Mouse (Mus musculus) CD4-positive helper T cell, adult 2 months (primary cell): ENCODE measurements around the gene Spsb3.

Source experiments
- DNase-seq: peaks from one replicate; pipeline ENCODE4 v3.0.0-alpha.2; 2012; ENCODE audit warnings: low read depth, missing footprints, low spot score

Gene Spsb3

GRCm38 (mm10) chr17:24886134-24886931 lies at the start of gene Spsb3, which contains the start of gene Nubp2:
Gene Spsb3, plus strand, starts transcription at chr17:24886643.
Gene Nubp2, minus strand, starts transcription at chr17:24886349.
- DNase-seq = peak; percentile 99

- DNase-seq = no peak
Observed at GRCm38 (mm10) chr17:24839842-24840241, 46.6 kb upstream of the Spsb3 start, which contains the start of gene Hagh. Gene Hagh, plus strand, starts transcription at chr17:24840143.

DNA sequence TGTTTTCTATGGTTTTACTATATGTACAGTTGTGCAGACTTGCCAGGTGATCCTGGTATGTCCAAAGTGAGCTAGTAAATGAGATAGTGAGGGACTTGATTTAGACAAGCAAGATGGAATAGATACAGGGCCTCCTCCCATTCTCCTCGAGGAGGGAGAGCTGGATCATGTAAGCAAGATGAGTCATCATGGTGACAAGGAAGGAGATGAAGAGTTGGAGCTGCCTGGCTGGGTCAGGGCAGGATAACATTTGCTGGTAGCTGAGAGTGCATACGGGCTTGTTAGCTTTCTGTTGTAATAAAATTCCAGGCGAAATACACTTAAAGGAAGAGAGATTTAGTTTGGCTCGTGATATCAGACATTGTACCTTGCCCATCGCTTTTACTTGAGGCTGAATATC lies 46.1 kb upstream of the Spsb3 start:
- DNase-seq = no peak

- peak; percentile 50 for DNase-seq
Observed at GRCm38 (mm10) chr17:24841133-24841532, 45.3 kb upstream of the Spsb3 start.

- no peak for DNase-seq
Observed at GRCm38 (mm10) chr17:24842631-24843030, 43.8 kb upstream of the Spsb3 start.

- DNase-seq = no peak
Observed at GRCm38 (mm10) chr17:24844525-24844924, 41.9 kb upstream of the Spsb3 start.

DNA sequence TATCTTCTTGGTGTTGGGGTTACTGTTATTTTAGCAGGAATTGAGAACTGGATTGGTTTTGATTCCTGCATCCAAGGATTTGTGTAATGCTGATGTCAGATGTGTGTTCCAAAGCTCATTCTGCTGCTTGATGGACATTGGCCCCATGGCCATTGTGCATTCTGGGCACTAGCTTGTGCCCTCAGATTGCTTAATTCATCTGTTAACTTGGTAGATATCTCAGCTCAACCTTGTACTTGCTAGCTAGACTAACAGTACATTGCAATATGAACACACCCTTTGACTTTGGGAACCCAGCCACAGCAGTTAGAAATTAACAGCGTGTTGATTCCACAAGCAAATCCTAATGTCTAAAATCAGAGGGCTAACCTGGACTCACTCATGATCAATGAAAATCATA lies 39.1 kb upstream of the Spsb3 start:
- DNase-seq = no peak

GRCm38 (mm10) chr17:24848600-24849031 lies 37.8 kb upstream of the Spsb3 start:
- no peak for DNase-seq

GRCm38 (mm10) chr17:24849733-24850064 lies 36.7 kb upstream of the Spsb3 start:
- DNase-seq = no peak

DNA sequence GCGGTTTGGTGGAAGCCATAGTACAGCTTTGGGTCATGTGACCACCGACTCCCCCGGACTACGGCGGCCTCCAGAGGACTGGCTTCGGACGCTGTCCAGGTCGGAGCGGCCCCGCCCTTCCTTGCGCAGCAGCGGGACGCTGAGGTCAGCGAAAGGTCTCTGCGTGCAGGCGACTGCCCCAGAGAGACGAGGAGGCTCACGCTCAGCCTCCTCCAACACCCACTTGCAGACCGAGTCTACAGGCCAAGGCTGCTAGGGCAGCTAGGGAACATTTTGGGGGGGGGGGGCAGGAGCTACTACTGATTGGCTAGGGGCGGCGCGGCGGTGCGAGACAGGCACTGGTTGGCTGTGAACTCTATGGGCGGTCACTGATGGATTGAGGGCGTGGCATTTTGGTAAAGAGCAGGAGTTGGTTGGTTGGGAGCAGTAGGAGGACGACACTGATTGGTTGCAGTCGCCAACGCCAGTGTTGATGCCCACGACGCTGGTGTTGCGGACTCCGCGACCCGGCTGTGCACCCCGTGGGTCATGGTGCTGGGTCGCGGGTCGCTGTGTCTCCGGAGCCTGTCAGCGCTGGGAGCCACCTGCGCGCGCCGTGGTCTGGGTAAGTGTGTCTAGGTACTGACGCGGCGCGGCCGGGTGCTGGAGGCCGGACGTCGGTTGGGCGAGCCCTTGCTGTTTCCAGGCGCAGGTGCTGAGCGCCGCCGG lies 36.2 kb upstream of the Spsb3 start, which contains the start of gene Fahd1:
Gene Fahd1 (minus strand): TSS at position 300 of the 708 bp plus-strand sequence.
- DNase-seq = peak; percentile 98

DNA sequence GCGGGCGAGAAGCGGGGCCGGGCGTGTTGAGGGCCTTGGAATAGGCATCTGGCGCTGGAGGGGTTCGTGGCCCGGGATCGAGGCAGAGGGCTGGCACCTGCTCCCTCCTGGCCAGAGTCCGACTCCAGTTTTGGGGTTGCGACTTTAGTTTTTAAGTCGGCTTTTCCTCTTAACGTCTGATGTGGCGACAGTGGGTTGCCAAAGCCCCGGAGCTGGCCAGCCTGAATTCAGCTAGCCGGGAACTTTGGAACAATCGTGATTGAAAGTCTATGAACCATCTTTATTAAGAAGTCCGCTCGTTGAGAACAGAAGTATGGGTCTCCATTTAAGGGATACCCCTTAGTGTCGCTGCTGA lies 35.7 kb upstream of the Spsb3 start:
- DNase-seq = no peak

DNA sequence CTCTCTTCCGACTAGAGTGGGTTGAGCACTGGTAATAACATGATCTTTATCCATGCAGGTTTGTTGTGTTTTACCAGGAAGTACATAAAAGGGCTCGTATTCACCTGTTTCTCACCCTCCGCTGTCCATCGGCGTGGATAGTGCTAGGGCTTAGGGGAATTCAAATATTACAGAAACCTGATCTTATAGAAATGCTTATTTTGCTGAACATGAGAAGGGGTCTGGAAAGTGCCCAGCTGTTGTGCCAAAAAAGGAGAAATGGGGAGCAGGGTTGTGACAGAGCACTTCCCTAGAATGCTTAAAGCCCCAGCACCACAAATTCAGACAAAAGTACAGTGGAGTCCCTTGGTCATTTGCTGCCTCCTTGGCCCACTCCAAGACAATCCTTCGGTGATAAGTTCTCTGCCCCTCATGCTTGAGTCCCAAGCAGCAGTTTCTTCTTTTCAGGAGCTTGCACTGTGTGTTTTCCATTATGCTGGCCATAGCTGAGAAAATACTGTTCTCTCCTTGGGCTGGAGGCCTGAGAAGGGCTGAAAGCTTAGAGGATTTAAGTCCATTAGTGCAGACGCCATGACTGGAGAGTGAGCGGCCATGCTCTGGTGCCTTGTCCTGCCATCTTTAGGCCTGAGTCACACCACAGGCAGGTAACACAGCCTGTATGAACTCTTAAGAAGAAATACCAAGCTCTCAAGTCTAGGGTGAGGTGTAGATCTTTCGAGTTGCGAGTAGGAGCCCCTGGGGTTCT lies 34.9 kb upstream of the Spsb3 start:
- DNase-seq = no peak

- no peak for DNase-seq
Observed at GRCm38 (mm10) chr17:24855838-24856464, 30.5 kb upstream of the Spsb3 start.

- no peak for DNase-seq
Observed at GRCm38 (mm10) chr17:24856589-24856988, 29.9 kb upstream of the Spsb3 start.

DNA sequence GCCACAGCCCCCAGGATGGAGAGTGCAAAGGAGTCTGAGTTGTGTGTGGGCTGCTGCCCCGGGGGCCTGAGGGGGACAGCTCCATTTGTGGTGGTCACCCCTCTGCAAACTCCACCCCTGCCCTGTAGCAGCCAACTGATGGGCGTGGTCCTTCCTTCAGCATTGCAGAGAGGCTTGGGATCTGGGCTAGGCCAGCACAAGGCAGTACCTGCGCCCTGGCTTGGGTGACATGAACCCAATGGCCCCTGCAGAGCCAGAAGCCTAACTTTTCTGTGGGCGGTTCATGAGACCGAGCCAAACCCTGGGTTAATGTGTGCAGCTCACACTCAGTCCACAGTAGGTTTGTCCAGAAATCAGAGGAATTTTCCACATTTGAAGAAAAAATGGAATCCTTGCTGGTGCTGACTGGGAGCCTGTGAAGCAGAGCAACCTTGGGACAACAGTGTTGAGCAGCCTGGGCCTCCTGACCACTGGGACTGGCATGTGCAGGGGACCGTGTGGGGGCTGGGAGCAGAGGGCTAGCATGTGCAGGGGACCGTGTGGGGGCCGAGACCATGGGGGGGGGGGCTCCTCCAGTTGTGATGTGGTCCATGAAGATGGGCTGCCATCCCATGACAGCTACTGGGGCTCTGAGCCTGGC lies 28.5 kb upstream of the Spsb3 start:
- no peak for DNase-seq

- DNase-seq = no peak
Observed at GRCm38 (mm10) chr17:24858967-24859366, 27.5 kb upstream of the Spsb3 start.

GRCm38 (mm10) chr17:24860076-24860475 lies 26.4 kb upstream of the Spsb3 start:
- no peak for DNase-seq

GRCm38 (mm10) chr17:24861785-24862184 lies 24.7 kb upstream of the Spsb3 start:
- DNase-seq = no peak

DNA sequence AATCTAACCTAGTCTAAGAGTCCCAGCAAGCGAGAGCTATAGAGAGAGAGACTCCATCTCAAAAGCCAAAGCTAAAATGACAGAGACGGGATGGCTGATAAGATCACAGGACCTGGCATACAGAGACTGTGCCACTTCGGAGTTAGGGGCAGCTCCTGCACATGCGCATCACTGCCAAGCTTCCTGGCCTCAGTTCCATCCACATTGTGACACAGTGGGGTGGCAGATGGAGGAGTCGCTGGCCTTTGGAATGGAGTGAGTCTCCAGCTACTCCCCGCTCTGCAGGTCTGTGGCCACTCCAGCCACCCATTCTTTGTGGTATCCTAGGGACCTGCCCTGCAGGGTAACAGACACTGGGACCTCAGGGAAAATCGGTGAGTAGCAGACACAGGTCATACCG lies 20.7 kb upstream of the Spsb3 start, which contains the start of gene Igfals:
Gene Igfals (plus strand): TSS at position 222 of the 400 bp plus-strand sequence.
- DNase-seq = no peak

DNA sequence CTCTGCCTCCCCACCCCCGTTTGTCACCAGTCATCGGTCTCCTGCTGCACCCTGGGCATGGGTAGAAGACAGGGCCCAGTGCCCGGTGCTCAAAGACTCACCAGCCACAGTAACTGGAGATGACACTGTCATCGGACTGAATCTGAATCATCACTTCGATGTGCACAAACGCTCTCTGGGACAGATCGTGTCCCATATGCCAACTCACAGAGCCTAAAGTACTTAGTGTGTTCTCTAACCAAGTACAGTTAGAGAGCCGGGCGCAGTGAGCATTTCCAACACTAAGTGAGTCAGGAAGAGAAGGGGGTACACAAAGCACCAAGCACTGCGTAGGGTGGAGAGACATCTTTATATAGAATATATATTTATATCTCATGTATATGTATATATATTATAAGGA lies 18.5 kb upstream of the Spsb3 start:
- no peak for DNase-seq
